Mouse (Mus musculus): ENCODE results near the gene Kif4. TPM values are rescaled to one million over a fixed set of nuclear protein-coding genes. Genes with fewer than 3 reads are reported as not detected.

The Kif4 gene
- total RNA-seq, 4 experiments from 2014 or later = 0.07 TPM; not detected in 3

DNA sequence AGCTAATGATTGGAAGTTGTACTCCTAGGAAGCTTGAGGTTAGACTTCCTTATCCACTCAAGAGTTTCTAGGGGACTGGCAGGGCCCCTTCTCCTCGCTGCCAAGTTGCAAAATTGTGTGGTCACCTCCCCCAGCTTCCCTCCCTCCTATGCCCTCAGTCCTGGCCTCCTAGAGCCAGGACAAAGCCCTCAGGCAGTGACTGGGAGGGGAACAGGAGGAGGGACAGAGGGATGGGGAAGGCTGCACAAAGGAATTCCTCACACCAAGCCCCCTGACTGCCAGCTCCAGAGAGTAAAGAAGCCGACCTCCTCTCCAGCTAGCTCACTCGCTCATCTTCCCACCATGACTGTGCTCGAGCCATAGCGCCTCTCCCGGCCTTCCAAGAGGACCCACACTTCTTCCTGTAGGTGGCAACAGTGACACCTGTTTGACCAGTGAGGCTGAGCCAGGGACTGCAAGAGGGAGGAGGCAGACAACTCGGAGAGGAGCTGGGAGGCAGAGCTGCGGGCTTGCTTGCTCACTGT lies 104.2 kb downstream of the Kif4 start, which contains the start of gene Gdpd2:
TSS of gene Gdpd2 (plus strand) at position 209 of the 524 bp plus-strand sequence.
- DNase-seq (ENCODE audit: low spot score in 2 of 2) = no peak

DNA sequence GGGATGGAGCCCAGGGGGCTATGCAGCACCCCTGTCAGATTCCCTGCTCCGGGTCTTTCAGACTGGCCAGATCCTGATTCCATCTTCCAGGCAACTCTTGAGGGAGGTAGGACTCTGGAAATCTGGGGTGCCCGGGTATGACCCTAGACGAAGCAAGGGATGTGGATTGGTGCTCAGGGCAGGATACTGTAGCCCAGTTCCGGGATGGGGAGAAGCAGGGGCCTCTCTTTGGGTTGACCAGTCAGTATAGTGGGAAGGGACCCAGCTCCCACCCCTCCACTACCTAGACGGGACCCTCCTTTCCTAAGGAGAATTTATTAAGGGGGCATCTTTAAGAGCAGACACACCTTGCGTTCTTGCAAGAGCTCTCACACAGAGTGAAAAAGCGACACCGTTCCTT lies 104.7 kb downstream of the Kif4 start:
- no peak for DNase-seq (ENCODE audit: low spot score in 2 of 2)

DNA sequence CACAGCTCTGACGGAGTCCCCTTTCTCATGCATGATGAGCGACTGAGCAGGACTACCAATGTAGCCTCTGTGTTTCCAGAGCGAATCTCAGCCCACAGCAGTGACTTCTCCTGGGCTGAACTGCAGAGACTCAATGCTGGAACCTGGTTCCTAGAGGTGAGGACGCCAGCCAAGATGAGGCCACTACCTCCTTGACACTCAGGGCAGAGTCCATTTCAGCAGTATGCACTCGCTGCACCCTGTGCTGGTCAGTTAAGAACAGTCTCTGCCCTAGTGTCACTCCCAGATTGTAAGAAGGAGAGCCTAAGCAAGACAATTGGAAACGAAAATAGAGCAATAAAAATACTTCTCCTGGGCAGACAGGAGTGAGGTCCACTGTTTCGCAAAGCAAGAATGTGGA lies 108.8 kb downstream of the Kif4 start:
- DNase-seq (ENCODE audit: low spot score in 2 of 2) = no peak

DNA sequence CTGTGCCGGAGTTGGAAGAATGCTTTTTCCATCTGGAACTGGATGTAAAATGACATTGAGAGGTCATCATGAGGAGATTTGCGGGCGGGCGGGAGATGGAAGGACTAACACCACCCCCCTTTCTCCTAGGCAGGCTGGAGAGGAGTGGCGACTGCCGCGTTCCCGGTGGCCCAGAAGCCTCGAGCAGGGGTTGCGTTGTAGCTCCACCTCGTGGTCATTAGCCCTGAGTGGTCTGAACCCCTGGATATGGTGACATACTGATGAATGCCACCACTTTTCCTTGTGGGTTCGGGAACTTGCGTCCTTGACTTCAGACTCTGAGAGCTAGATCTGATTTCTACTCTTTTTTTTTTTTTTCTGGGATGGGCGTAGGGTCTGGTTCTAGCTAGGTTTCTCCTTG lies 113.4 kb downstream of the Kif4 start:
- DNase-seq (ENCODE audit: low spot score in 2 of 2) = peak; percentile 15 to 34

DNA sequence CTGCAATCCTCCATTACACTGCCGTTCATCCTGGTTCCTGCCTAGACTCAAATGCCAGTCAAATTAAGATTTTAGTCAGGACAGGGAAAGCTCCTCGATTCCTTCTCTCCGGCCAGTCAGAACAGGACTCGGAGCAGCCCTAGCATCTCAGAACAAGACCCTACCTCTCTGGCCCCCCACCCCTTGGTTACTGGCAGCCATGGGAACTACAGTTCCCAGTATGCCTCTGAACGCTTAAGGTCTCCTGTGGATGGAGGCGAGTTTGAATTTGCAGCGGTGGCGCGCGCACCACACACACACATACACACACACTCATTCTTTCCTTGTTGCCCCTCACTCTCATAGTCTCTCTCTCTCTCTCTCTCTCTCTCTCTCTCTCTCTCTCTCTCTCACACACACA lies 113.9 kb downstream of the Kif4 start:
- DNase-seq (ENCODE audit: low spot score in 2 of 2) = no peak

DNA sequence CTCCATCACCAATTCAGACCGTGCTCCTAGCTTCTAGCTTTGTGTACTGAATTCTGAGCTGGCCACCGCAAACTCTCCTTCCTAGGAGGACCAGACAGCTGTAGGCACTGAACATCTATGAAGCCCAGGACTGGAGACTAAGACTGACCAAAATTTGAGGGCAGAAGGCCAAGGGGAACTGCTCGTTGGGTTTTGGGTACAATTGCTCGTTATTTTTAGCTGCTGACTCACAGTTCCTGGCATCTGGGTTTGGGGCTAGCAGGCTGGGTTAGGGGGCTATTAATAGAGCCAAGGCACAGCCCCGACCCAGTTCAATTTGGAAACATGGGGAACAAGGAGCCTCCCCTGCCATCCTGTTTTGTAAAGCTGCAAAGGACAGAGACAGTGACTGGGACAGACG lies 115.2 kb downstream of the Kif4 start:
- DNase-seq (ENCODE audit: low spot score in 2 of 2) = peak; percentile 3 to 9

DNA sequence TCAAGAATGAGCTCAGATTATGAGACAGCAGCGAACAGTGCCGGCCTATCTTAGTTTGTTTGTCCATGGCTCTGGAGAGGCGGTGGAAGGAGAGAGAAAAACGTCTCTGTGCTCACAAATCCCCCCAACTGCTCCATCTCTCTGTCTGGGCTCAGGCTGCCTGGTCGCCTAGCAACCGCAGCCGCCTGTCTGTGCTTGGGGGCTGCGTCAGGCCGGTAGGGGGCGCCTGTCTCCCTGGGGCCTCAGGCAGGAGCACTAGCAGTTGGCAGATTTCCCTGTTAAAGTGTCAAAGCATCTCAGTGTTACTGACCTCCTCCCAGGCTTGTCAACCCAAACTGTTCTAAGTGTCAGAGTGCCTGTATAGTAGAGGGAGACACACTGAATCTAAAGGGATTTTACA lies 116.4 kb downstream of the Kif4 start:
- DNase-seq (ENCODE audit: low spot score in 2 of 2) = peak; percentile 14 to 56

DNA sequence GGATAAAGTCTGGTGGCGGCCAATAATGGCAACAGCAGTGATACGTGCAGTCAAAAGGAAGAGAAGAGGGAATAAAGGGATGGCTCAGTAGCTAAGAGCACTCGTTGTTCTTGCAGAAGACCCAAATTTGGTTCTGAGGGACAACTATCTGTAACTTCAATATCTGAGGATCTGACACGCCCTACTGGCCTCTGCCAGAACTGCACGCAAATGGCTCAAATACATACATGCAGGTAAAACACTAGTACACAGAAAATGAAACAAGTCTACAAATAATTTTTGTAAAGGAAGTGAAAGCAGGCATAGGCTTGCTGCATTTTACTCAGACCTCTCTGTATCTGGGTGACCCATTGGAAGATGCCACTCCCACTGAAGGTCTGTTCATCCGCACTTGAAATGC lies 140.3 kb downstream of the Kif4 start:
- no peak for DNase-seq (ENCODE audit: low spot score in 2 of 2)

DNA sequence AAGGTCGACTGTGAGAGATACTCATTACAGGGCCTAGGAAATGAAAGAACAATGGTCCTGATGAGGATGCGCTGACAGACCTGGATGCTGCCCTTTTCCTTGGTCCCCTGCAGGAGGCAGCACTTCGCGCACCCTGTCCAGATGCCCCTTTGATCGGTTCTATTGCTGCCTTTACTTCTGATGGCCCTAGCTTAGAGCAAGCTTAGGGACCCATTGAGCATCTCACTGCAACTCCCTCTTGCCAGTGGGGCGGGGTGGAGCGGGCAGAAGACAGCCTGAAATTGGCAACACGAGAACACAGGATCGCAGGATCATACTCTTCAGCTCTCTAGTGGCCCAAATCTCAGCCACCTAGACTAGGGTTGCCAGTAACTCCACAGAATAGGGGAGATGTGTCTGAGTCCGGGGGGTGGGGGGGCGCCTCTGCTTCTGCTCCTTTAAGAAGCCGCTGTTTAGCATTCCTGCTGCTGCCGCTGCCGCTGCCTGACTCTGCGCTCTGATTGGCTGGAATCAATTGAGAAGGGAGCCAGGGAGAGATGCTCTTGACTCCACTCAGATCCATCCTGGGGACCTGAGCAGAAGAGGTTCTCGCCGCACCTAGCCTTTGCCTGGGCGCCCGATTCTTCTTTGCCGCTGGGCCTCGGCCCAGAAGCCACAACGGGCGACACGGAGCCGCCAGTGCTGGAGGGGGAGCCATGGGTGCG lies 141.8 kb downstream of the Kif4 start, which contains the start of gene Dlg3:
TSS of gene Dlg3 (plus strand) at position 542 of the 704 bp plus-strand sequence.
- DNase-seq (ENCODE audit: low spot score in 2 of 2) = no peak

DNA sequence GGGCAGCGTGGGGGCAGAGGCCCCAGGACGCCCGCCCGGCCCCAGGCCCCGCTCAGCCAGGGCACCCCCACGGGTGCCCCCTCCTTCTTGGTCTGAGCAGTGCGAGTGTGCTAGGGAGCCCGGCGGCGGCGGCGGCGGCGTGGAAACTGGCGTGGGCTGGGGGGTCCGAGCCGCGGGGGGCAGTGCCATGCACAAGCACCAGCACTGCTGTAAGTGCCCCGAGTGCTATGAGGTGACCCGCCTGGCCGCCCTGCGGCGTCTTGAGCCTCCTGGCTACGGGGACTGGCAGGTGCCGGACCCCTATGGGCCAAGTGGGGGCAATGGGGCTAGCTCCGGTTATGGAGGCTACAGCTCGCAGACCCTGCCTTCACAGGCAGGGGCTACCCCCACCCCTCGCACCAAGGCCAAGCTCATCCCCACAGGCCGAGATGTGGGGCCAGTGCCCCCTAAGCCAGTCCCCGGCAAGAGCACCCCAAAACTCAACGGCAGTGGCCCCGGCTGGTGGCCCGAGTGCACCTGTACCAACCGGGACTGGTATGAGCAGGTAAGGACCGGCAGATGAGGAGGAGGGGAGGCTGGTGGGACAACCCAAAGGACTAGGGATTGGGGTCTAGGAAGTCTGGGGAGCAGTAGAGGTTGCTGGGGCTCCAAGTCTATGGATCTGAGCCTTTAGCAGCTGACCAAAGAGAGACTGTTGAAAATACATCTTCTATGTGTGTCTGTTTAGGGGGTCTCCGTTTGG lies 142.5 kb downstream of the Kif4 start:
- no peak for DNase-seq (ENCODE audit: low spot score in 2 of 2)

DNA sequence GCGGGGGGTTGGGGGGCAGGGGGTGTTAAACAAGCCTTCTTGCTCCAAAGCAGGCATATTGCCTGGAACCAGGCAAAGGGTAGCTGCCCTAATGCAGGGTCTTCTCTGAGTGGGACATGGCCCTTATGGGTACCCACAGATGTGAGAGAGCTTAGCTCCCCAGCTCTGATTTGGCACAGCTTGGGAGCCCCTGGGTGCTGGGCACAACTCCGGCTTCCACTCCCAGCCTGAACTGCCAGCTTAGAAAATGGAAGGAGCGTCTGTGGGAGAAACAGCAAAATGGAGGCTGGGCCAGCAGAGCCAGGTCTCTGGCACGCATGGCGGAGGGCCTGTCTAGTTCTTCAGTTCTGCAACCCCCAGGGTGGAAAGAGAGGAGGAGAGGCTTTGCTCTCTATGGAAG lies 143.7 kb downstream of the Kif4 start:
- DNase-seq (ENCODE audit: low spot score in 2 of 2) = no peak

DNA sequence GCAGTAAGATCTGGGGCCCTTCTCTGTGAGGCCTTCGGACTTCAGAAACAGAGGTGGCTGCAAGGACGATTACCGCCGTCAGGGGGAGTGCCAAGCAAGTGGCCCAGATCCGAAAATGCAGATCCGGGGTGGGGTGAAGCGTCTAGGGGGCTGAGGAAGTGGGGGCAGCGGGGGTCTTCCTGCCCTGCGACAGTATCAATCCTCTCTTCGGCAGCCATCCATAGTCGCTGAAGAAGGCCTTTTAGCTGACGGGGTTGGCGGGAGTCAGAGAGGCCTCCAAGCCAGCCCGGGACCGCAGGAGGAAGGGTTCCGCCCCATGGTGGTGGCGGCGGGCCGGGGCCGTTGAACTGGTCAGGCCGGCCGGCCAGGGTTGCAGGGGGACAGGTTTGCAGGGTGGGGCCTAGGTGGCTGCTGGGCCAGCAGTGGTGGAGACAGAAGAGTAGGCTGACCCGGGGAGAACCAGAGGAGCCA lies 148.8 kb downstream of the Kif4 start:
- DNase-seq (ENCODE audit: low spot score in 2 of 2) = peak; percentile 25 to 28

DNA sequence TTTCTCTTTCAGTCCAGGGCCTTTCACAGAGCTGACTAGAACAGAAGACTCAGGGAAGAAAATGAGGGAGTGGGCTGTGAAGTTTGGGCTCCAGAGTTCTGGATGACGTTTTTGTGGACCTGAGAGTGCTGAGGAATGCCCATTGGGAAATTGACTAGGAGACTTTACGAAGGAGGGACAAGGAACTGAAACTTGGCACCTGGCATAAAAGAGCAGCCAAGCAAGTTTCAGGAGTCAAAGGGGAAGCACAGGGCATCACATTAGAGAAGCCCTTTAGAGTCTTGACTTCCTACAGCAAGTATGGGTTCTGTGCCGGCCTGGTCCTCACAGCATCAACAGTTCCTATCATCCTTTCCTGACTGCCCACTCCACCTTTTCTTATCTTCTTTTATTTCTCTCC lies 149.9 kb downstream of the Kif4 start:
- no peak for DNase-seq (ENCODE audit: low spot score in 2 of 2)

DNA sequence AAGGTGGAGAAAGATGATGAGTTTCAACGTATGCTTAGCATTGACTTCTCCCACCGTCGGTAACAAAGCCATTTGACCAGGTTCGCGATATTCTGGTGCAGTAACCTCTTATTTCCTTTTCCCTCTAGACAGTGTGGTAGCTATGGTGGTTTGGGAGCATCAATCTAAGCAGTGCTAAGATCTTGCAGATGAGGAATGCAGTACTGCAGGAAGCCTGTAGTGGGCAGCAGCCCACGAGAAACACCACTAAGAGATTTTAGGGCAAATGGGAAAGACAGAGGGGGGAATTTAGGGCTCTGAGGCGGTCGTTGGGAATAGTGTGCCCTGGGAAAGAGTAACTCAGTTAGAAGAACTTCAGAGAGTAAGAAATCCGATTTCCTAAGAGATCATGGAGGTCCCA lies 151.0 kb downstream of the Kif4 start:
- DNase-seq (ENCODE audit: low spot score in 2 of 2) = peak; percentile 17 to 26

Other genes starting within 250 kb of the Kif4 start
- gene Otud6a, start 196.7 kb upstream of the Kif4 start, total RNA-seq (2022) = not detected
- under 1 TPM in 1 of 4 experiments, not detected in 3; 0.34 TPM for gene Awat2, start 183.0 kb upstream of the Kif4 start, total RNA-seq (2022)
- gene Igbp1, start 131.4 kb upstream of the Kif4 start, total RNA-seq (2022) = 10 to 100 TPM; 36.1 to 41.6 (median 38.7) TPM
- under 1 TPM; 0.07 to 0.56 (median 0.30) TPM for gene Dgat2l6, start 100.9 kb upstream of the Kif4 start, total RNA-seq (2022)
- gene Awat1, start 53.5 kb upstream of the Kif4 start, total RNA-seq (2022) = not detected
- gene P2ry4, start 30.9 kb upstream of the Kif4 start, total RNA-seq (2022) = not detected
- gene Arr3, start 20.2 kb upstream of the Kif4 start, total RNA-seq (2022) = not detected
- 10 to 100 TPM in 3 of 4 experiments, 1 to 10 TPM in 1; 9.9 to 13.4 (median 11.3) TPM for gene Pdzd11, start 831 bp downstream of the Kif4 start, total RNA-seq (2022)
- not detected for gene Gdpd2, start 104.1 kb downstream of the Kif4 start, total RNA-seq (2022)
- gene Dlg3, start 142.0 kb downstream of the Kif4 start, total RNA-seq (2022) = 1 to 10 TPM in 2 of 4 experiments, under 1 TPM in 2; 0.61 to 1.0 (median 0.98) TPM